Mouse (Mus musculus): ENCODE data around the gene Magel2. TPM values are rescaled to one million over a fixed set of nuclear protein-coding genes. Genes with fewer than 3 reads are reported as not detected.

Magel2 gene
- polyA plus RNA-seq, 1 experiment from 2014 or later: 0.08 TPM

DNA sequence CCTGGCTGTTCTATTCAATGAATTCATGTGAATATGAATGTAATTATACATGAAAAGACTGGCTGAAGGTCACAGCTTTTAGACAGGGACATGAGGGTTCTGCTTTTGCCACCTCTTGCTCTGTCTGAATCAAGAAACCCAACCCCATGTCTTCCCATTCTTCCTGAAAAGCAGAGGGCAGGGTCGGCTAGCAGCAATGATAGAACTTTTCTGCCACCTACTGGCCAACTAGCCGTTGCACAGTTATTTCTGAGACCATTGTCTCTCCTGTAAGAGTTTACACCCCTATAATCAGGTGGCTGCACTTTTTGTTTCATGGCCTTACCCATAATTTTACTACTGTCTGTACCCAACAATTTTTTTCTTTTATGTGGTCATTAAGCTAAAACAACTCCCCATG is 5.6 kb downstream of the Magel2 start:
- WGBS (ENCODE audit: insufficient replicate concordance): 4% methylated on average over 2 of the region's 2 CpGs
- H3K9me3 ChIP-seq (replicated peaks): 0 out of 2 replicates have a peak, but pooled peaks cover 4% of the 10 kb centered on the region
- no peak overlapping the region for H3K4me3 ChIP-seq
- H3K9ac ChIP-seq: no peak overlapping the region
- no peaks in the 10 kb centered on the region for H3K4me1 ChIP-seq
- no peaks in the 10 kb centered on the region for H3K27me3 ChIP-seq (replicated peaks)
- H3K4me2 ChIP-seq: no peak overlapping the region
- no peak for ATAC-seq
- H3K27ac ChIP-seq: no peak overlapping the region
- no peaks in the 10 kb centered on the region for H3K36me3 ChIP-seq

GRCm38 (mm10) chr7:62388291-62388690 is 11.5 kb downstream of the Magel2 start:
- no peak for ATAC-seq
- Histone ChIP-seq H3K4me2 (no peak overlapping the region), H3K4me3 (no peak overlapping the region), H3K9ac (no peak overlapping the region), H3K9me3 (replicated peaks) (no peaks in the 10 kb centered on the region), H3K27me3 (replicated peaks) (no peaks in the 10 kb centered on the region), H3K27ac (no peak overlapping the region), H3K4me1 (no peaks in the 10 kb centered on the region), H3K36me3 (no peaks in the 10 kb centered on the region)
- 30% methylated on average over 4 of the region's 4 CpGs for WGBS (ENCODE audit: insufficient replicate concordance)

DNA sequence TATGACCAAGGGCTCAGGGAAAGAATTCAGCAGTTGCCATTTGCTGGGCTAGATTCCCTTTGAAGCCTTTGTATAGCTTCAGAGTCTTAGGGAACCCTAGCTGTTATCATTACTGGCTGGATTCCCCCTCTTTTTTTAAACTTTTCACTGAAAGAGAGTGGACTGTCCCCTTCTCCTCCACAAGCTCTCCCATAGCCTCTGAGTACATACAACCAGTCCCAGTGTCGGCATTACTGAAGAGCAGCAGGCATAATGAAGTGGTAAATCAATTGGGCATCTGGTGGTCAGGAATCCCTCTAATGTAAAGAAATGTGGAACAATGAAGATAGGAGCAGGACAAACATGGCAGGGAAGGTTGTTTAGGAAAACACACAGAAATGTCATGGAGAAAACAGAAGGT is 15.4 kb downstream of the Magel2 start:
- Histone ChIP-seq H3K9me3 (replicated peaks) (no peaks in the 10 kb centered on the region), H3K4me3 (no peak overlapping the region), H3K4me2 (no peak overlapping the region), H3K4me1 (no peaks in the 10 kb centered on the region), H3K36me3 (no peaks in the 10 kb centered on the region), H3K27me3 (replicated peaks) (no peaks in the 10 kb centered on the region), H3K9ac (no peak overlapping the region), H3K27ac (no peak overlapping the region)
- 44% methylated on average over 1 of the region's 1 CpGs for WGBS (ENCODE audit: insufficient replicate concordance)
- no peak for ATAC-seq

DNA sequence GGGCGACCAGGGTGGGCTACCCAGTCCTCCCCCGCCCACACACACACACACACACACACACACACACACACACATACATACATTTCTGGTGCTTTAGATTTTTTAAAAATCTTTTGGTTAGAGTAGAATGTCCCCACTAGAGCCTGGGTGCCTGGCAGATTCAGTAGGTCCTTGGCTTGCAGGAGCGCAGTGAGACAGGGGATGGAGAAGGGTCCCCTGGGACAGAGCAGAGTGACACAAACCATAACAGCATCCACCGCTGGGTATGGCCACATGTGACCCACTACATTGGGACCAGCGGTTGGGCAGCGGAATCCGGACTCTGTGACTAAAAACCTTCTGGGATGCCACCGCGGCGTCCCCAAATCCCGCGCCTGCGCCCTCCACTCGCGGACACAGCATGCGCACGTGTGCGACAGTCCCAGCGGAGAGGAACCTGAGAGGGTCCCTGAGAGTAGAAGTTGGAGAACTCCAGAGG is 29.8 kb downstream of the Magel2 start:
- Histone ChIP-seq H3K4me2 (no peak overlapping the region), H3K9ac (no peak overlapping the region)
- WGBS (ENCODE audit: insufficient replicate concordance): 35% methylated on average over 19 of the region's 19 CpGs

DNA sequence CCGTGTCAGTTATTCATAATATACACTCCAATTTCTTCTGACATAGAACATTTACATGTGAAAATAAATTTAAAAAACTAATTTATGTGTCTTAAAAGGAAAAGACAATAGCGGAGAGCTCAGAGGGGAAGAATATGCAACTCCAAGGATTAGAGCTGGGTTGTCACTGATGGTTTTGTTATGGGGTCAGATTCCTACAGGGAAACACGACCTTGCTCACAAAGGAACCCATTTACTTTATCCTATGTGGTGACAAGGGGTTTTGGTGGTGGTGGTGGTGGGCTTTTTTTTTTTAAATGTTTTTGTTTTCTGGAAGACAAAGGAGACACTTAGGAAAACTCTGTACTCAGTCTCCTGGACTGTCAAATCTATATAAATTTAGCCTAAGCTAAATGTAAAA is 31.0 kb downstream of the Magel2 start:
- no peak for ATAC-seq
- H3K9ac ChIP-seq: no peak overlapping the region
- no peaks in the 10 kb centered on the region for H3K36me3 ChIP-seq
- H3K27me3 ChIP-seq (replicated peaks): 0 out of 2 replicates have a peak, but pooled peaks cover 6% of the 10 kb centered on the region
- no peaks in the 10 kb centered on the region for H3K9me3 ChIP-seq (replicated peaks)
- no peak overlapping the region for H3K4me3 ChIP-seq
- no peak overlapping the region for H3K27ac ChIP-seq
- no peak overlapping the region for H3K4me2 ChIP-seq
- 48% methylated on average over 3 of the region's 3 CpGs for WGBS (ENCODE audit: insufficient replicate concordance)
- H3K4me1 ChIP-seq: no peaks in the 10 kb centered on the region

More for the DNA sequence above, 29.8 kb downstream of the Magel2 start:
- Histone ChIP-seq H3K9me3 (replicated peaks) (no peaks in the 10 kb centered on the region), H3K27ac (no peak overlapping the region), H3K36me3 (no peaks in the 10 kb centered on the region), H3K27me3 (replicated peaks) (0 out of 2 replicates have a peak, but pooled peaks cover 6% of the 10 kb centered on the region), H3K4me3 (no peak overlapping the region), H3K4me1 (no peaks in the 10 kb centered on the region)
- ATAC-seq: no peak

- no peak for ATAC-seq
- 57% methylated on average over 1 of the region's 1 CpGs for WGBS (ENCODE audit: insufficient replicate concordance)
These were observed 38.4 kb downstream of the Magel2 start for GRCm38 (mm10) chr7:62415222-62415621.

DNA sequence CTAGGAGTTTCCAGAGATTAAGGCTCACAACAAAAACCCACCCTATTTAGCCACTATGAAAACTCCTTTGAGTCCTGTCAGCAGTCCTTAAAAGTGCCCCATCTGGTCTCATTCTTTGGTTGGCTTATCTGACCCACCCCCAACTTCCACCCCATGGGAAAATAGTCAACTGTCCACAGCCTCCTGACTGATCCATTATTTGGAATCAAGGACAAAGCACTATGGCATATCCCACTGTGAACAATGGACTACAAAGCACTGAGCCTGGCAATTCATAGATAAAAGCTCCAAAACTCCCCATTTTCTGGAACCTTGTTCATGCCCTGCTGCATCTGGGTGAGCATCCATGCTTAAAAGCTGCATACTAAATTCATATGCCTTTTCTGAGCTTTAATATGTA is 39.4 kb downstream of the Magel2 start:
- no peak for ATAC-seq

More at GRCm38 (mm10) chr7:62415222-62415621, 38.4 kb downstream of the Magel2 start:
- Histone ChIP-seq H3K9ac (no peak overlapping the region), H3K4me3 (no peak overlapping the region), H3K27ac (no peak overlapping the region), H3K4me2 (no peak overlapping the region), H3K4me1 (no peaks in the 10 kb centered on the region), H3K36me3 (no peaks in the 10 kb centered on the region), H3K27me3 (replicated peaks) (no peaks in the 10 kb centered on the region), H3K9me3 (replicated peaks) (0 out of 2 replicates have a peak, but pooled peaks cover 12% of the 10 kb centered on the region)

DNA sequence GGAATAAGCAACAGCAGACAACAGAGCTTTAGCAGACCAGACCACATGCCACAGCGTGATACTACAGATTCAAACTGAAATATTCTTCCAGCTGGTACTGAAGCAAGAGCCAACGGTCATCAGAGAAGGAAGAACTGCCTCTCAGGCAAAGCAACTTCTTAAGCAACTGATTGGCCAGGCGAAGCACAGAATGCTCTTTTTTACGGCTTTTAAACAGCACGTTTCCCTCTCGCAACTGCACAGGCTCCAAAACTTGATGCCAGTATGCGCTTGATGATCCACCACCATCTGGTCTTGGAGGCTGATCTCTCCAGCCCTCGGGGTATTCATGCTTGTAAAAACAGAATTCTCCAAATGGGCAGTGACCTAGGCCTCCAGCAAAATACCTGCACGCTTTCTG is 41.5 kb downstream of the Magel2 start:
- no peak overlapping the region for H3K4me2 ChIP-seq
- no peak overlapping the region for H3K4me3 ChIP-seq
- H3K9ac ChIP-seq: no peak overlapping the region
- no peak overlapping the region for H3K27ac ChIP-seq
- WGBS (ENCODE audit: insufficient replicate concordance): 76% methylated on average over 9 of the region's 9 CpGs
- H3K36me3 ChIP-seq: no peaks in the 10 kb centered on the region
- no peaks in the 10 kb centered on the region for H3K27me3 ChIP-seq (replicated peaks)
- H3K4me1 ChIP-seq: no peaks in the 10 kb centered on the region
- no peak for ATAC-seq
- 0 out of 2 replicates have a peak, but pooled peaks cover 12% of the 10 kb centered on the region for H3K9me3 ChIP-seq (replicated peaks)

More for the DNA sequence above, 39.4 kb downstream of the Magel2 start:
- Histone ChIP-seq H3K9me3 (replicated peaks) (0 out of 2 replicates have a peak, but pooled peaks cover 12% of the 10 kb centered on the region), H3K4me2 (no peak overlapping the region), H3K27ac (no peak overlapping the region), H3K27me3 (replicated peaks) (no peaks in the 10 kb centered on the region), H3K36me3 (no peaks in the 10 kb centered on the region), H3K9ac (no peak overlapping the region), H3K4me3 (no peak overlapping the region), H3K4me1 (no peaks in the 10 kb centered on the region)

GRCm38 (mm10) chr7:62419105-62419492 is 42.3 kb downstream of the Magel2 start:
- ATAC-seq: peak; percentile 10; the same call in 1 of the 2 replicates
- Histone ChIP-seq H3K4me1 (no peaks in the 10 kb centered on the region), H3K9ac (no peak overlapping the region; the same call in 1 of the 2 replicates), H3K4me2 (peak overlapping the region; percentile 69), H3K27ac (no peak overlapping the region), H3K27me3 (replicated peaks) (no peaks in the 10 kb centered on the region), H3K9me3 (replicated peaks) (0 out of 2 replicates have a peak, but pooled peaks cover 12% of the 10 kb centered on the region), H3K4me3 (peak overlapping the region; percentile 58), H3K36me3 (no peaks in the 10 kb centered on the region)
- 58% methylated on average over 17 of the region's 17 CpGs for WGBS (ENCODE audit: insufficient replicate concordance)

DNA sequence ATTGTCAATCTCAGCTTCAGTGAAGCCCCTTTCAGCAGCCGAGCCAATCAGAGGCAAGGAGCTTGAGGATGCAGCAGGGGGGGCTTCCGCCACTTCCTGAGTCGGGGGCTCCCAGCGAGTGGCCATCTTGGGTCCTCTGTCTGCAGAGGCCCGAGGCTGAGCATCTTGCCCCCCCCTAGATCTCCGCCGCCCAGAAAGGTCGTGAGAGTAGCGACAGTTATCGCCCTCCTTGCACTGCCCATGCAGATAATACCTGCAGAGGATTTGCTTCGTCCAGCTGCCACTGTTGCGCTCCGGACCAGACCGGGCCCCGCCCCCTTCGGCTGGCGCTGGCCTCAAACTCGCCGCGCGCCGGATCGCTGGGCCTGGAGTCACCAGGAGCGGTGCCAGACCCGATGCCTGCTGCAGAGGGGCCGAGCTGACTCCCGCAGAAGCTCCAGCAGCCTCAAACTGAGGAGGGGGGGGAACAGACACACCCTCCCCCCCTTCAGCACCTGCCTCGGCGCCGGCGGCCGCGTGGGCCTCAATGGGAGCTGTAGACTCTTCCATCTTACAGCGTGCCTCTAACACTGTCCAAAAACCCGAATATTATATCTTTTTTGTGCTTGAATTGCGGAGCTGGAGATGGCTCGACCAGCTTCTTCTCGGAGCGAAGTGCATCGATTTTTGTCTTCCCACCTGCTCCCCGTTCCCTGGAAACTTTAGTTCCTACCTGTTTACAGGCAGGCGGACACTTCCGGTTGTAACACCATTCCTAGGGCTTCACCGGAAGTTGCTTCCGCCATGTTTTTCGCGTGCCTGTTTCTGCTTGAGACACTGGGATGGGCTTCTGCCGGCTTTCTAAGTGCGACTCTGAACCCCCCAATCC is 42.9 kb downstream of the Magel2 start, which contains the start of gene Mkrn3:
Gene Mkrn3, minus strand, starts transcription at position 647 of the 868 bp plus-strand sequence.
- H3K9ac ChIP-seq: peak within 1 kb of the TSS; percentile 50

GRCm38 (mm10) chr7:62420566-62420965 is 43.8 kb downstream of the Magel2 start:
- H3K27me3 ChIP-seq (replicated peaks): no peaks in the 10 kb centered on the region
- ATAC-seq: no peak
- H3K9ac ChIP-seq: no peak overlapping the region
- no peak overlapping the region for H3K4me3 ChIP-seq
- no peak overlapping the region for H3K4me2 ChIP-seq
- WGBS (ENCODE audit: insufficient replicate concordance): 63% methylated on average over 6 of the region's 6 CpGs
- no peaks in the 10 kb centered on the region for H3K4me1 ChIP-seq
- no peak overlapping the region for H3K27ac ChIP-seq
- no peaks in the 10 kb centered on the region for H3K36me3 ChIP-seq
- 0 out of 2 replicates have a peak, but pooled peaks cover 12% of the 10 kb centered on the region for H3K9me3 ChIP-seq (replicated peaks)

More for the DNA sequence above, 42.9 kb downstream of the Magel2 start, which contains the start of gene Mkrn3:
- Histone ChIP-seq H3K27me3 (replicated peaks) (no peaks in the 10 kb centered on the region), H3K4me3 (peak within 1 kb of the TSS; percentile 58), H3K4me1 (no peaks in the 10 kb centered on the region), H3K9me3 (replicated peaks) (0 out of 2 replicates have a peak, but pooled peaks cover 12% of the 10 kb centered on the region), H3K27ac (no peak within 1 kb of the TSS), H3K36me3 (no peaks in the 10 kb centered on the region), H3K4me2 (peak within 1 kb of the TSS; percentile 69)
- WGBS (ENCODE audit: insufficient replicate concordance): 18% methylated on average over 47 of the region's 49 CpGs
- ATAC-seq: peak; percentile 40; the same call in 1 of the 2 replicates

DNA sequence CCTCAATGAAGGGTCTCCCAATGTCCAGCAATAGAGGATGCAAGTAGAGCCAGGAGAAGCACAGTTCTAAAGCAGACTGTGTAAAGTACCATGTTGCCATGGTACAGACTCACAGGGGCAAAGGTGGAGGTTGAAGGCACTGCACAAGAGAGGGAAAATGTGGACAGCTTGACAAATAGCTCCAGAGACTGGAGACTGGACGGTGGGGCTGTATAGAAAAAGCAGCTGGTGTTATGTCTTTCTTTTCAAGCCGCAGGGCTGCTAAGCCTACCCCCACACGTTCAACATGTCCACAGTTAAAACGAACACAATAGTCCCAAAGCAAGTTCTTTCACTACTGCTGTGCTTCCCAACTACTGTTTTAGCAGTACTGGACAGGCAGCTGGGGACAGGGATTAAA is 46.4 kb downstream of the Magel2 start:
- 40% methylated on average over 4 of the region's 4 CpGs for WGBS (ENCODE audit: insufficient replicate concordance)

More for the DNA sequence above, 46.4 kb downstream of the Magel2 start:
- no peaks in the 10 kb centered on the region for H3K36me3 ChIP-seq
- H3K4me3 ChIP-seq: no peak overlapping the region
- H3K9me3 ChIP-seq (replicated peaks): 0 out of 2 replicates have a peak, but pooled peaks cover 12% of the 10 kb centered on the region
- no peak overlapping the region for H3K9ac ChIP-seq
- ATAC-seq: no peak
- H3K4me1 ChIP-seq: no peaks in the 10 kb centered on the region
- no peak overlapping the region for H3K4me2 ChIP-seq
- H3K27ac ChIP-seq: no peak overlapping the region
- no peaks in the 10 kb centered on the region for H3K27me3 ChIP-seq (replicated peaks)
